Mouse (Mus musculus): ENCODE measurements at regions not wholly inside any gene's neighbourhood (a gene's known extent, or its start where the extent isn't known, plus 50 kb on each side); places are given as distances from the start of the nearest gene placed in this dataset.

GRCm38 (mm10) chr1:194565574-194565973, 52.4 kb upstream of the Plxna2 start:
- ATAC-seq (ENCODE audit: low read depth), result no peak
- Histone ChIP-seq H3K4me1 (replicated peaks; ENCODE audit: control insufficient read depth, insufficient read depth, low read length) (no peaks in the 10 kb centered on the region), H3K36me3 (ENCODE audit: control insufficient read depth, insufficient read depth, low read length) (no peaks in the 10 kb centered on the region), H3K4me3 (ENCODE audit: low read length) (no peak overlapping the region), H3K27ac (ENCODE audit: low read length) (no peak overlapping the region), H3K9ac (ENCODE audit: low read length) (no peak overlapping the region), H3K4me2 (ENCODE audit: low read depth, low read length) (no peak overlapping the region), H3K27me3 (ENCODE audit: control insufficient read depth, insufficient read depth, low read depth, low read length) (no peaks in the 10 kb centered on the region), H3K9me3 (ENCODE audit: control insufficient read depth, low read length) (no peaks in the 10 kb centered on the region)
- WGBS, result 88% methylated on average over 1 of the region's 1 CpGs

- no peaks in the 10 kb centered on the region for H3K27me3 ChIP-seq (ENCODE audit: control insufficient read depth, insufficient read depth, low read depth, low read length)
- no peak for ATAC-seq (ENCODE audit: low read depth)
- no peak overlapping the region for H3K9ac ChIP-seq (ENCODE audit: low read length)
- H3K4me1 ChIP-seq (replicated peaks; ENCODE audit: control insufficient read depth, insufficient read depth, low read length), result no peaks in the 10 kb centered on the region
- H3K27ac ChIP-seq (ENCODE audit: low read length), result no peak overlapping the region
- WGBS, result 50% methylated on average over 2 of the region's 2 CpGs
- H3K9me3 ChIP-seq (ENCODE audit: control insufficient read depth, low read length), result no peaks in the 10 kb centered on the region
- H3K4me2 ChIP-seq (ENCODE audit: low read depth, low read length), result no peak overlapping the region
- H3K4me3 ChIP-seq (ENCODE audit: low read length), result no peak overlapping the region
- H3K36me3 ChIP-seq (ENCODE audit: control insufficient read depth, insufficient read depth, low read length), result no peaks in the 10 kb centered on the region
Observed at GRCm38 (mm10) chr1:194563946-194564345, 54.1 kb upstream of the Plxna2 start.

GRCm38 (mm10) chr1:194561098-194561497, 56.9 kb upstream of the Plxna2 start:
- Histone ChIP-seq H3K27me3 (ENCODE audit: control insufficient read depth, insufficient read depth, low read depth, low read length) (no peaks in the 10 kb centered on the region), H3K4me3 (ENCODE audit: low read length) (no peak overlapping the region), H3K9me3 (ENCODE audit: control insufficient read depth, low read length) (no peaks in the 10 kb centered on the region), H3K36me3 (ENCODE audit: control insufficient read depth, insufficient read depth, low read length) (no peaks in the 10 kb centered on the region), H3K4me1 (replicated peaks; ENCODE audit: control insufficient read depth, insufficient read depth, low read length) (peaks cover 2% of the 10 kb centered on the region; the same call in 1 of the 2 replicates), H3K9ac (ENCODE audit: low read length) (no peak overlapping the region), H3K4me2 (ENCODE audit: low read depth, low read length) (no peak overlapping the region), H3K27ac (ENCODE audit: low read length) (no peak overlapping the region)
- ATAC-seq (ENCODE audit: low read depth), result no peak
- 35% methylated on average over 1 of the region's 1 CpGs for WGBS

- Histone ChIP-seq H3K9ac (ENCODE audit: low read length) (no peak overlapping the region), H3K4me1 (replicated peaks; ENCODE audit: control insufficient read depth, insufficient read depth, low read length) (no peaks in the 10 kb centered on the region), H3K4me2 (ENCODE audit: low read depth, low read length) (no peak overlapping the region), H3K4me3 (ENCODE audit: low read length) (no peak overlapping the region), H3K27ac (ENCODE audit: low read length) (no peak overlapping the region), H3K9me3 (ENCODE audit: control insufficient read depth, low read length) (no peaks in the 10 kb centered on the region), H3K36me3 (ENCODE audit: control insufficient read depth, insufficient read depth, low read length) (no peaks in the 10 kb centered on the region), H3K27me3 (ENCODE audit: control insufficient read depth, insufficient read depth, low read depth, low read length) (no peaks in the 10 kb centered on the region)
- no peak for ATAC-seq (ENCODE audit: low read depth)
Observed at GRCm38 (mm10) chr1:194548661-194549060, 69.4 kb upstream of the Plxna2 start.

- no peak overlapping the region for H3K27ac ChIP-seq (ENCODE audit: low read length)
- H3K27me3 ChIP-seq (ENCODE audit: control insufficient read depth, insufficient read depth, low read depth, low read length), result no peaks in the 10 kb centered on the region
- no peak overlapping the region for H3K9ac ChIP-seq (ENCODE audit: low read length)
- WGBS, result 83% methylated on average over 1 of the region's 1 CpGs
- no peak for ATAC-seq (ENCODE audit: low read depth)
- no peaks in the 10 kb centered on the region for H3K9me3 ChIP-seq (ENCODE audit: control insufficient read depth, low read length)
- no peak overlapping the region for H3K4me3 ChIP-seq (ENCODE audit: low read length)
- H3K36me3 ChIP-seq (ENCODE audit: control insufficient read depth, insufficient read depth, low read length), result no peaks in the 10 kb centered on the region
- no peaks in the 10 kb centered on the region for H3K4me1 ChIP-seq (replicated peaks; ENCODE audit: control insufficient read depth, insufficient read depth, low read length)
- H3K4me2 ChIP-seq (ENCODE audit: low read depth, low read length), result no peak overlapping the region
Observed at GRCm38 (mm10) chr1:194548243-194548642, 69.8 kb upstream of the Plxna2 start.

GRCm38 (mm10) chr1:194540923-194541322, 77.1 kb upstream of the Plxna2 start:
- Histone ChIP-seq H3K27me3 (ENCODE audit: control insufficient read depth, insufficient read depth, low read depth, low read length) (no peaks in the 10 kb centered on the region), H3K9ac (ENCODE audit: low read length) (no peak overlapping the region), H3K4me1 (replicated peaks; ENCODE audit: control insufficient read depth, insufficient read depth, low read length) (no peaks in the 10 kb centered on the region), H3K4me3 (ENCODE audit: low read length) (no peak overlapping the region), H3K27ac (ENCODE audit: low read length) (no peak overlapping the region), H3K9me3 (ENCODE audit: control insufficient read depth, low read length) (no peaks in the 10 kb centered on the region), H3K4me2 (ENCODE audit: low read depth, low read length) (no peak overlapping the region), H3K36me3 (ENCODE audit: control insufficient read depth, insufficient read depth, low read length) (no peaks in the 10 kb centered on the region)
- WGBS, result 88% methylated on average over 2 of the region's 2 CpGs
- no peak for ATAC-seq (ENCODE audit: low read depth)

- WGBS, result 49% methylated on average over 2 of the region's 2 CpGs
- no peaks in the 10 kb centered on the region for H3K27me3 ChIP-seq (ENCODE audit: control insufficient read depth, insufficient read depth, low read depth, low read length)
- H3K36me3 ChIP-seq (ENCODE audit: control insufficient read depth, insufficient read depth, low read length), result no peaks in the 10 kb centered on the region
- no peak overlapping the region for H3K4me3 ChIP-seq (ENCODE audit: low read length)
- ATAC-seq (ENCODE audit: low read depth), result no peak
- H3K4me2 ChIP-seq (ENCODE audit: low read depth, low read length), result no peak overlapping the region
- no peaks in the 10 kb centered on the region for H3K4me1 ChIP-seq (replicated peaks; ENCODE audit: control insufficient read depth, insufficient read depth, low read length)
- no peak overlapping the region for H3K27ac ChIP-seq (ENCODE audit: low read length)
- no peak overlapping the region for H3K9ac ChIP-seq (ENCODE audit: low read length)
- H3K9me3 ChIP-seq (ENCODE audit: control insufficient read depth, low read length), result no peaks in the 10 kb centered on the region
Observed at GRCm38 (mm10) chr1:194527342-194528165, 90.5 kb upstream of the Plxna2 start.

GRCm38 (mm10) chr1:194524976-194525375, 93.0 kb upstream of the Plxna2 start:
- Histone ChIP-seq H3K4me2 (ENCODE audit: low read depth, low read length) (no peak overlapping the region), H3K27me3 (ENCODE audit: control insufficient read depth, insufficient read depth, low read depth, low read length) (no peaks in the 10 kb centered on the region), H3K9me3 (ENCODE audit: control insufficient read depth, low read length) (no peaks in the 10 kb centered on the region), H3K4me1 (replicated peaks; ENCODE audit: control insufficient read depth, insufficient read depth, low read length) (no peaks in the 10 kb centered on the region), H3K4me3 (ENCODE audit: low read length) (no peak overlapping the region), H3K9ac (ENCODE audit: low read length) (no peak overlapping the region), H3K36me3 (ENCODE audit: control insufficient read depth, insufficient read depth, low read length) (no peaks in the 10 kb centered on the region), H3K27ac (ENCODE audit: low read length) (no peak overlapping the region)
- 94% methylated on average over 2 of the region's 2 CpGs for WGBS
- ATAC-seq (ENCODE audit: low read depth), result no peak

GRCm38 (mm10) chr1:194521216-194521615, 96.8 kb upstream of the Plxna2 start:
- H3K36me3 ChIP-seq (ENCODE audit: control insufficient read depth, insufficient read depth, low read length), result no peaks in the 10 kb centered on the region
- no peak overlapping the region for H3K9ac ChIP-seq (ENCODE audit: low read length)
- no peaks in the 10 kb centered on the region for H3K4me1 ChIP-seq (replicated peaks; ENCODE audit: control insufficient read depth, insufficient read depth, low read length)
- 46% methylated on average over 2 of the region's 2 CpGs for WGBS
- H3K4me2 ChIP-seq (ENCODE audit: low read depth, low read length), result no peak overlapping the region
- no peaks in the 10 kb centered on the region for H3K27me3 ChIP-seq (ENCODE audit: control insufficient read depth, insufficient read depth, low read depth, low read length)
- no peak overlapping the region for H3K4me3 ChIP-seq (ENCODE audit: low read length)
- H3K9me3 ChIP-seq (ENCODE audit: control insufficient read depth, low read length), result no peaks in the 10 kb centered on the region
- H3K27ac ChIP-seq (ENCODE audit: low read length), result no peak overlapping the region
- no peak for ATAC-seq (ENCODE audit: low read depth)
